Mouse (Mus musculus): ENCODE data around the gene Ppme1.

The Ppme1 gene

DNA sequence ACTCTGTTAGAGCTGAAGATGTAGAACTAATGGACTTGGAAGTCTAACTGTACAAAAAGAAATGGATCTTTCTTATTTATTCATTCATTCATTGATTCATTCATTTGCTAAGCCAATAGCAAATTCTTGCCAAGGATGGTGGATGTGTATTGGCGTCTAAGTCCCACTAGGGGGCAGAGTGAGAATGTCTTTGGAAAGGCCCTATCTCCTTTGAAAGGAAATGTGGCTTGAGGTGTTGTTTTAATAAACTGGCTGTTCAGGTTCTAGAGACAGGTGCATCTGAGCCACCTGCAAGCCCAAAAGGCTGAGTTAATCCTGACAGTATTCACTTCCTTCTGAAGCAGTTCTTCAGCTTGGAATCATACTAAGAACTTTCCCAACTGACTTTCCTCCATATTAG lies 92.3 kb downstream of the Ppme1 start:
- DNase-seq (ENCODE audit: low read depth, low spot score), result no peak
